Mouse (Mus musculus) small intestine, adult 2 months (tissue): Measurements from ENCODE around the gene Rspry1.

ENCODE experiments used
- CTCF ChIP-seq: fragments of 200-500 bp; IDR thresholded peaks from 2 replicates; pipeline ENCODE4 v1.5.1; 2012; ENCODE audit warnings: low read depth, mild to moderate bottlenecking, control low read depth, inconsistent platforms, low read length, moderate library complexity, mixed read lengths; ENCODE audit not compliant: insufficient replicate concordance, insufficient read length; ENCODE audit errors: extremely low read depth
- POLR2A ChIP-seq: fragments of 200-500 bp; IDR thresholded peaks from 2 replicates; pipeline ENCODE4 v1.6.1; 2012; ENCODE audit warnings: low read depth, mild to moderate bottlenecking, control low read depth, inconsistent platforms, low read length, moderate library complexity

- TF ChIP-seq CTCF (no peak), POLR2A (peak; percentile 84)
Measured at GRCm38 (mm10) chr8:94601607-94602385, at the start of gene Rspry1, which contains the start of gene Fam192a.
